Mouse (Mus musculus) right cerebral cortex, postnatal 10 days (tissue): Measurements from ENCODE around the gene Aldh16a1.
"Not testable (repeated sequence)": the region's sequence is repeated elsewhere in the genome, so short reads cannot be mapped to it uniquely, and the experiment has no call there.

Experiments
- DNase-seq, 2 experiments: peaks; one replicate each; pipeline ENCODE4 v3.0.0; 2021; ENCODE audit warnings: low spot score in 2 of 2

The Aldh16a1 gene

DNA sequence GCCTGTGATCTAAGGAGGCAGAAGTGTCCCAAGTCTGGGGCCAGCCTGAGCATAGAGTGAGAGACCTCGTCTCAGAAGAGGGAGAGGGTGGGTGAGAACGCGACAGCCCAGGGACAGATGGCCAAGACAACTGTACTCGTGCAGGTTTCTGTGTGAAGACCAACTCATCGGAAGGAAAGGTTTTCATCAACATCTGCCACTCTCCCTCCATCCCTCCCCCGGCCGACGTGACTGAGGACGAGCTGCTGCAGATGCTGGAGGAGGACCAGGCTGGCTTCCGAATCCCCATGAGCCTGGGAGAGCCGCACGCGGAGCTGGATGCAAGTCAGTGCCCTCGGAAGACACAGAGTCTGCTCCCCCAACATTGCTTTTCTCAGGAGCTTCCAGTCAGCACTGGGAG lies 3.1 kb upstream of the Aldh16a1 start:
- DNase-seq, result peak in 1 of 2 experiments; percentile 56

GRCm38 (mm10) chr7:45156206-45156605 lies 1.8 kb upstream of the Aldh16a1 start:
- DNase-seq, result no peak

GRCm38 (mm10) chr7:45155590-45155989 lies 1.2 kb upstream of the Aldh16a1 start:
- peak in 1 of 2 experiments; percentile 41 for DNase-seq

- DNase-seq, result peak; percentile 71 to 72
Observed at GRCm38 (mm10) chr7:45154993-45155514, 670 bp upstream of the Aldh16a1 start.

- DNase-seq, result no peak
Observed at GRCm38 (mm10) chr7:45153586-45153985, 798 bp downstream of the Aldh16a1 start.

DNA sequence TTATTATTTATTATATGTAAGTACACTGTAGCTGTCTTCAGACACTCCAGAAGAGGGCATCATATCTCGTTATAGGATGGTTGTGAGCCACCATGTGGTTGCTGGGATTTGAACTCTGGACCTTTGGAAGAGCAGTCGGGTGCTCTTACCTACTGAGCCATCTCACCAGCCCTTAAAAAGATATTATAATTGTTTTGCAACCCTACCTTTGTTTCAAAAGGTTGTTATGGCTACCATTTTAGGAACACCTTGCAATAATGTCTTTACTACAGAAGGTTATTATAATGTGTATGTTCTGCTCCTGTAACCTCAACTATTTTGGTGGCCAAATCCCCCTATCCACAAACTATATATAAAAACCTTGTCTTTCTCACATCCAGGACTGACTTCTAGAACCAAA lies 1.3 kb downstream of the Aldh16a1 start:
- not testable (repeated sequence) for DNase-seq

DNA sequence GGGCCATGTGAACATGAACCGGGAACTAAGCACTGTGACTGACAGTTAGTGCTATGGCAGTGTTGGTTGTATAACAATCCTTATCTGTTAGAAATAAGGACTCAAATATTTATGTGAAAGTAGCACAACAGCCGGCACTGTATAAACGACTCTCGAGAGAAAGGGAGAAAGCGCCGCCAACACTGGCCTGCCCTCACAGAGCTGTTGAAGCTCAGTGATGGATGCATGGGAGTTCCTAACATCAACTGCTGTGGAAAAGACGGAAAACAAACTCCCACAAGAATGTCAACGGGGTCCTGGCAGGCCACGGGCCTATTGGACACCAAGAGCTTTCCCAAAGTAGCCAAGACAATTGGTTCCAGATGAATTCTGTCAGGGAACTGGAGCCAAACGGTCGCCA lies 3.1 kb downstream of the Aldh16a1 start:
- DNase-seq, result no peak

DNA sequence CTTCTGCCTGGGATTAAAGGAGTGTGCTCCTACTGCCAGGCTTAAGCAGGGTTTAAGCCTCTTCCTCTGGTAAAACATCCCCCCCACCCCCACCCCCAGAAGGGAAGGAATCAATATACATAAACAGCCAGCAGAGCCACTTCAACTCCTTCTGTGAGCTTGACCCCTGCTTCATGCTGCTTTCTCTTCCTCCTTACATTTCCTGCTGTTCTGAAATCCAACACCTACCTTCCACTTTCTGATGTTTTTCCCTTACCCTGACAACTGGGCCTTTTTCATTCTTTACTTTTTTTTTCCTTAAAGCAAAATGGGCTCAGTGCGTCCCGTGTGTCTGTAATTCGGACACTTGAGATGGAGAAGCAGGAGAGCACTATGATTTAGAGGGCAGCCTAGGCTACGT lies 4.1 kb downstream of the Aldh16a1 start:
- DNase-seq, result no peak

DNA sequence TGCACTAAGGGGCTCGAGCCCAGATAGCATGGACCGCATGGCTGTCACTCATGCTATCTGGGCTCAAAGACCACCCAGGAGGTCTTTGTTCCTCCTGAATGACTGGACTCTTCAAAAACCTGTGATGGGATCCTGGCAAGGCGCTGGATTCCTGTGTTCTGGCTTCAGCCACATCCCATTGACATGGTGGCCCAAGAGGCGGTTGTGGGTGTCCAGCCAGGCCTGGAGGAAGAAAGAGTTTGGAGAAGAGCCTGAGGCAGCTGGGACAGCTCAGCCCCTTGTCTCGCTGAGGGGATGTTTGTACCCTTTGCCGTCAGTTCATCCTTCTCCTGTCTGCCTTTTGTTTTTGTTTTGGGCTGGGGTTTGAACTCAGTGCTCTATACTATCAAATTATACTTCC lies 4.8 kb downstream of the Aldh16a1 start:
- no peak for DNase-seq

DNA sequence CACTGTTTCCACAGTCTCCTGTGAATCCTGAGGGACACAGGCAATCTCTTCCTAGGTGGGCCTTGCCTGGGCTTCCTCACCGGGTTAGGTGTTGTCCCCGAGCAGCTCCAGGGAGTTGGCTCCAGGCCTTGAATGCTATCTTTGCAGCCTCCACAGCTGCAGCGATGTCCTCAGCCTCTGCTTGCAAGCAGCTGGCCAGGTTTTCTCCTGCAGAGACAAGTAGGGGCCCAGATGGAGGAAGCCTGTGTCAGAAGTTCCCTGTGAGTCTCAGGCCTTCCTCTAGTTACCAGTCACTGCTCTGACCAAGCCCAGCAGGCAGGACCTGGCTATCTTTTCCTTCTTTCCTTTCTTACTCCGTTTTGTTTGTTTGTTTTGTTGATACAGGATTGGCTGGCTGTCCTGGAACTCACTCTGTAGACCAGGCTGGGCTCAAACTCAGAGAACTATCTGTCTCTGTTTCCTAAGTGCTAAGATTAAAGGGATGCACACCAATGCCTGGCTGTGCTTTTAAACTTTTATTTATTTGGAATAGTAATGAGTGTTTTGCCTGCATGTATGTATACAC lies 5.8 kb downstream of the Aldh16a1 start:
- DNase-seq, result no peak

DNA sequence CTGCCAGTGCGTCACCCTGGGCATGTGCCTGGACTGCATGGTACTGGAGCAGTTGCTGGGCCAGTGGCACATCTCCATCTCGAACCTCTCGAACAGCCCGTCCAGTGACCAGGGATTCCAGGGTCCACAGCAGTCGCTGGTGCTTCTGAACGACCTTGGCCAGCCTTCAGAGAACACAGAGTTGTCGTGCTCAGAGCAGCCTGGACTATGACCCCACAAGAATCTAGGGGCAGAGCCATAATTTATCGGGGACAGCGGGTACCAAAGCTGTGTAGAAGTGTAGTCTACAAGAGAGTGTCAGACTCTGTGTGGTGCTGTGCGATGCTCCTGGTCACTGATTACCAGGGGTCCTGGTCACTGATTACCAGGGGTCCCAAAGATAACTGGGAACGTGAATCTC lies 6.5 kb downstream of the Aldh16a1 start:
- DNase-seq, result no peak

GRCm38 (mm10) chr7:45147267-45147666 lies 7.1 kb downstream of the Aldh16a1 start:
- DNase-seq, result no peak

DNA sequence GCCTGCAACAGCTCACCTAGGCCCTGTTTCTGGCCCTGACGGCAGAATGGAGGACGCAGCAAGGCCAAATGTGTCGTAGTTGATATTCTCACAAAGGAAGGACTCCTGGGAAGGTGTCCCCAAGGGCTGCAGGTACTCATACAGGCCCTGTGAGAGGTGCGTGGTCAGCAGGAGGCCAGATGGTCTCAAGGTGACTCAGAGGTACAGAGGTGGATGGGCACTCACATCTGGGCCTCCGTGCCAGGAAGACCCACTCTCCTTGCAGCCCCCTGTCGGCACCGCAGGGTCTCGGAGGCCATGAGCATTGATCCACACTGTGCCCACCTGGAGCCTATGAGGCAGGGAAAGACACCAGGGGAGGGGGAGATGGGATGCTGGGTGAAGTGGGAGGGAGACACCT lies 8.9 kb downstream of the Aldh16a1 start:
- no peak for DNase-seq

DNA sequence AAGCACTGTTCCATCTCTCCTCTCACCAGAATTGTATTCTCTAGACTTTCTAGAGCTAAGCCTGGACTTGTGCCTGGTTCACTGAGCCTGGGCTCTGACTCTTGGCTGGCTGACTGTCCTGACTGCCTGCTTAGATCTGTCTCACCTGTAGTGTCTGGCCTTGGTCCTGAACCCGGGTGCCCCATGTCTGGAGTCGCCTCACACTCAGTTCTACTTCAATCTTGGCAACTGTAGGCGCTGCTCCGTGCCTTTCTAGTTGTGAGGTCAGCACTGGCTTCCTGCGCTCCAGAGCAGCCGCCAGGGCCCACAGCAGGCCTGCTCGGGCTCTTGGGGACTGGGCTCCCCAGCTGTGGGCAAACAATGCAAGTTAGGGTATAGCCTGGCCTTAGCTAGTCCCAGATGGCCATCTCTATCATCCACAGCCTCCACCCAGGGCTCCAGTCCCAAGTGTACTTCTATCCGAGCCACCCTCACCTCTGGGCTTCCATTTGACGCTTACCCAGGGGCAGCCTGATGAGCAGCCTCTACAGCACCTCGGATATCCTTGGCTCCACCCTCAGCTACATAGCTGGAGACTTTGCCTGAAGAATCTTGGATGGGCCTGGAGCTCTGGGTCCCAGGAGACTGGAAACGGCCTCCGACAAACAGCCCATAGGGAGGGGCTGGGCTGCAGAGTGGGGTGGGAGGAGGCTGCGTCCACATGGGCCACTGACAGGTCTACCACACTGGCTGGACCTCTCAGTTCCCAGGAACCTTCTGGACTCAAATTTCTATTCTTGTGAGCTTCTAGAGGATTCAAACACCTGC lies 9.8 kb downstream of the Aldh16a1 start:
- DNase-seq, result no peak

DNA sequence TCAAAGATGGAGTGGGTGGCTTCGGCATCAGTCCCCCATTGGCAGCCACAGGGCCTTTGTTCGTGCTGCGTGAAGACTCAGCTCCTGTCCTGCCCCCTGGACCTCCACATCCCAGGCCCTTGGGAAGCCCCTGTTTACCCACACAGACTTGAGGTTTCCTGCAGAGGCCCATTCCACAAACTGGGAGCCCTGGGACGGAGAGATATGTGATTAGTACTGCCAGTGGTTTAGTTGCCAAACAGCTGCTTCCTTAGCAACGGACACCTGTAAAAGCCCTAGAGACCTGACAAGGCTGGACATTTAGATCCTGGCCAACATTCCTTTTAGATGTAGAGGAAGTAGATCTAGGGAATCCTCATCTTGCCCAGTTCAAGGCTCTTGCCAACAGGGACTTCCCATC lies 12.5 kb downstream of the Aldh16a1 start:
- no peak for DNase-seq

DNA sequence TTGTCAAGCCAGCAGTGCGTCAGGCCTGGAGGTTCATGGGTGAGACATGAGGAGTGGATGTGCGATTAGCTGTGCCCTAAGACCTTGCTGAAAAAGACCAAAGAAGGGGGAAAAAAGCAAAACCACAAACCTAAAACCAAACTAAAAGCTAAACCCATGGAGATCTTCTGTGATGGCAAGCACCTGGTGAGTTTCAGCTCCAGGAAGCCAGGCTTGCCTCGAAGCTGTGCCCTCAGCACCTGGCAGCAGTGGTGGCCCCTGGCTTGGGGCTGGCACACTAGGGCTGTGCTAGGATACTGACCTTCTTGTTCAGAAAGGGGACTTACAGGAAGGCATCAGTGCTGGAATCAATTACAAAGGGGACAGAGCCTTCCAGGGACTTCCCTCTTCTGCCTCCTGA lies 13.1 kb downstream of the Aldh16a1 start:
- DNase-seq, result no peak

DNA sequence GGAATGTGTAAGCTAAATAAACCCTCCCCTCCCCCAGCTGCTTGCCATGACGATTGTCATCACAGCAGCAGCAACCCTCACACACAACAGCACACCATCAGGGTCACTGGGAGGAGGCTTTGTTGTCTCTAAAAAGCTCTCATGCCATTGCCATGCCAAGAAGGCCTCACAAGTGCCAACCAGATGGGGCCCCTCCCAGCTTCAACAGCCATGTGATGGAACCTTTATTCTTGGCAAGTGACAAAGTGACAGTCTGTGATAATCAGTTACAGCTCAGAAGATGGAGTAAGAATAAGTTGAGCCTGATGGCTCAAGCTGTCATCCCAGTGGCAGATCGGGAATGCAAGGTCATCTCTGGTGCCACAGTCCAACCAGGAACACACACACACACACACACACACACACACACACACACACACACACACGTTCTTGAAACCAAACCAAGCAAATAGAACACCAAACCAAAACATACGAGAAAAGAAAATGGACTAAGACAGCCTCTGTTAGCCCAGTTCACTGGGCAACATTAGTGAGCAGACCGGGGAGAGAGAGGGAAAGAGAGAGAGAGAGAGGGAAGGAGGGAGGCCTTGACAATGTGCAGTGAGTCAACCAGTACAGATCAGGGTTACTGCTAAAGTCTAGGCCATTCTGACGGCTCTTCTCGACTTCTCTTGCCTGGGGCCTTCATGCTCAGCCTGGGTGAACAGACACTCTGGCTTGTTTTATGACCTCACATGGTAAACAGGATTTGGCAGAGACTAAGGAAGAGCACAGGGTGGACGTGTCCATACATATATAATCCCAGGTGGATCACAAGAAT lies 14.3 kb downstream of the Aldh16a1 start:
- DNase-seq, result no peak

DNA sequence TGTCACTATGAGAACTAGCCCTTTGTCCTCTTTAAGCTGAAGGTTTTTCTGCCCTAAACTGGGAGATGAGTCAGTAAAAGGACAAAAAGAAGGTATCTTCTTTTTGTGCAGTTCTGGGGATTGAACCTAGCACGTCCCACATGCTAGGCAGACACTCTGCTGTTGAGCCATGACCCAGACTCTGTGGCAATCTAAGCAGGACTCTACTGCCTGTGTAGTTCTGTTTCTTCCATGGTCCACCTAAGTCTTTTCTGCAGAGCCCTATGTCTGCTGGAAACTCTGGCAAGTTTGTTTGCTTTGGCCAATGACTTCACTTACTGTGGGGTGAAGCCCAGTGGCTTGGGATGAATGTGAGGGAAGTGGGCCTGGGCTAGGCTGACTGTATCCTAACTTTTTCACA lies 16.0 kb downstream of the Aldh16a1 start:
- no peak for DNase-seq

- DNase-seq, result no peak
Observed at GRCm38 (mm10) chr7:45137171-45138006, 17.0 kb downstream of the Aldh16a1 start.

GRCm38 (mm10) chr7:45135993-45136567 lies 18.3 kb downstream of the Aldh16a1 start, which contains the start of the genes Gm45713 and Flt3l:
Gene Gm45713, minus strand, starts transcription at chr7:45136231.
Gene Flt3l, minus strand, starts transcription at chr7:45136432.
- DNase-seq, result peak; percentile 88 to 90

- DNase-seq, result no peak
Observed at GRCm38 (mm10) chr7:45135370-45135769, 19.0 kb downstream of the Aldh16a1 start.
